Mouse (Mus musculus) skeletal muscle tissue, adult 2 months (tissue): ENCODE results near the gene Gpr27.

Experiments used
- DNase-seq: peaks from one replicate; pipeline ENCODE4 v3.0.0-alpha.2; 2012; ENCODE audit warnings: low read depth, low spot score

Gpr27 gene

DNA sequence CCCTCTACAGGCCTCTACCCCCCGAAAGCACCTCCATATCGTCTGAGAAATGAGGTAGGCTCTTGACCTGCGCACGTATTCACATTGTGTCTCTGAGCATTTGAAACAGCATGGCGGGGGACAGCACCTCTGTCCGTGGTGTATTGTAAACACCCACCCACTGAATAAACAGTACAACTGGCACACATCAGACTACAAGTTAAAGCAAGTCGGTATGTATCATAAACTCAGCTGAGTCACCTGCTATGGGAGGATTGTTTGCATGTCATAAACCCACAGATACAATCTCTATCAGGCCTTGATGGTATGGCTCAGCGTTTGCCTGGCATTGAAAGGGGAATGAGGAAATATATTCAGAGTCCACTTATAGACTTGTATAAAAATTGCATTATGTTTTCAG, 15.2 kb upstream of the Gpr27 start:
- DNase-seq = no peak

GRCm38 (mm10) chr6:99678108-99678507, 14.4 kb upstream of the Gpr27 start:
- no peak for DNase-seq

GRCm38 (mm10) chr6:99683974-99684373, 8.5 kb upstream of the Gpr27 start:
- no peak for DNase-seq

GRCm38 (mm10) chr6:99684899-99685298, 7.6 kb upstream of the Gpr27 start:
- DNase-seq = no peak

DNA sequence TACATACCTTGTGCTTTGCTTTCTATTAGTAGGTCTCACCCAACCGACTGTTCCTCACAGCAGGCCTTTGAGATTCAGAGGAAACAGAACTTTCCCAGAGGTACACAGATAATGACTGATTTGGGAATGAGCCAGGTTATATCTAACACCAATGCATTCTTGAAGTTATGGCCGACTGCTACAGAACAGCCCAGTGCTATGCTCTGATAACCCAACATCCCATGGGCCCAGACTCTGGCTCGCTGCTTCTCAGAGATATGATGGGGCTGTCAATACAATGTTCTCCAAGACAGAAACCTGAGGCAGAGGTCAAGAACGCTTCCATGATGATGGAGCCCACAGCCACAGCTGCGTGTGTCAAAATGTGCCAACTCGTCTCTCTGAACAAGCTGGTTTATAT, 4.0 kb upstream of the Gpr27 start:
- DNase-seq = no peak

- DNase-seq = no peak
These were observed 743 bp upstream of the Gpr27 start for GRCm38 (mm10) chr6:99691666-99692205.

- DNase-seq = no peak
These were observed 700 bp downstream of the Gpr27 start for GRCm38 (mm10) chr6:99692916-99693841.

DNA sequence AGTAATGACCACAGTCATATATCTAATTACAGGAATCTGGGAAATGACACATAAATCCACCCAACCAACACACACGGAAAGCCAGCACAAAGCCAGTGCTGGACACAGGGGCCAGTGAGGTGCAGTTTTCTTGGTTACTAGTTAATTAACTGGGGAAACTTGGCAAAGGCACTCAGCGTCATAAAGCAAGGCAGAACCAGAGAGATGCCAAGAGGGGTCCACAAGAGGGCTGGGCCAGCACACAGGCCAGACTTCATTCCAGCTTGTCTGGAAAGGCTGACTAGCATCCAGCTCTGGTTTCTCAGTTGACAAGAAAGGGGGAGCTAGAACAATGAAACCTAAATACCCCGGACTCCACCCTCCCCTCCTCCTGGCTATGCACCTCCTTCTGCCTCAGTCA, 8.0 kb downstream of the Gpr27 start:
- no peak for DNase-seq

DNA sequence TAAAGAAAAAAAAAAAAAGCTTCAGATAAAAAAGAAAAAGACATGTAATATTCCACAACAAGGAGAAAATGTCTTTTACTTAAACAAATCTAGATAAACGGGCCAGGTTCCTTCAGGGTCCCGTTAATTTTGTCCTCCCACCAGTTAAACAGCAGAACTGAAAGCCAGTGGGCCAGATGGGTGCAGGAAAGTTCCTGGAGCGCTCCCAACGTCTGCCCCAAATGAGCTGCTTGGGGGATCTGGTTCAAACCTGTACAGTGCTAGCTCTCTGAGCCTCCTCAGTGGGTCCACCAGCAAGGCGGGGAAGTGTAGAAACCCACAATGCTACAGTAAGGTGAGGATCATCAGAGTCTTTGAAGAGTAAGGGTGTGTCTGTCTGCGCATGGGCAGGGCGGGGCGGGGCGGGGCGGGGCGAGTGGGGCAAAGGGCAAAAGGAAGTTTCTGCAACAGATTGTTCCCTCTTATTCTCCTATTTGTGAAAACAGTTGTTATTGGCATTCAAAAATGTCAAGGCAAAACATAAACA, 19.2 kb downstream of the Gpr27 start:
- no peak for DNase-seq

DNA sequence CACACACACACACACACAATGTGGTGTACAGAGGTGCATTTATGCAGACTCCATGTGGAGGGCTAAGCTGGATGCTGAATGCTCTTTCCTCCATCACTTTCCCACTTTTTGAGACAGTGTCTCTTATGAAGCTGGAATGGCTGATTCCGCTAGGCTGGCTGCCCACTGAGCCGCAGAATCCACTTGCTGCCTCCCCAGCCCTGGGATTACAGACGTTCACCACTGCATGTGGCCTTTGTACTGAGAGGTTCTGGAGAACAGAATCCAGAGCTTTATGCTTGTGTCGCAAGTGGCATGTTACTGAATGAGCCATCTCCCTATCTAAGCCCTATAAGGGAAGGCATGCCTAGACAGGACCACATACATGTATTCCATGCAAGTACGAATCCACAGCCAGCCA, 20.8 kb downstream of the Gpr27 start:
- no peak for DNase-seq

DNA sequence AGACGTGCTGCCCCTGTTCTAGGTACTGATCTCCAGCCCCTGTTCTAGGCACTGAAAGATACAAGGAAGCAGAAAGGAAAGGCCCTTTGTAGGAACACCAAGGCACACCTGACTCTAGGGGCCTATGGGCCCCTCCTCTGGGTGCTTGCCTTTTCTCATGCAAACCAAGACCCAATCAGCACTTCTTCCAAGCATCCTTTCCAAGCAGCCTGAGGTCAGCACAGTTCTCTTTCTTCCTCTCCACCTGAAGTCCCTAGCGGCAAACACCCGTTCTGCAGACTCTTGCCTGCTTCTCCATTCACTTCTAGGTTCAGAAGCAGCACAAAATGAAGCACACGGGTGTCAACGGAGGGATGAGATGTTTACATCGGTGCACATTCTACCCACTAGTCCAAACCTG, 22.7 kb downstream of the Gpr27 start:
- DNase-seq = no peak

DNA sequence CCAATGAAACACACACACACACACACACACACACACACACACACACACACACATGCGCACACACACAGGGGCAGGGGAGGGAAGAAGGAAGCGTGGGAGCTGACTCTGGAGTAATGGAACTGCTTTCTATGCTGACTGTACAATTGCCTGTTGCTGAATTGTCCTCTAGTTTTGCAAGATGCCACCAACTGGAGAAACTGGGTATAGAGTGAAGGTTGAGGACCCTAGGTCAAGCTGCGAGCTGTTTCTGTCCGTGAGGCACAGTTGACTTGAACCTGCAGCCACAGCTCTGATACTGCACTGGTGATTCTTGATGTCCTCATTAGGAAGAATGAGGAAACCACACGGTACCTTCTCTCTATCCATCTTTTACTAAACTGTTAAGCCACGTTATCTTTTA, 23.4 kb downstream of the Gpr27 start:
- no peak for DNase-seq

DNA sequence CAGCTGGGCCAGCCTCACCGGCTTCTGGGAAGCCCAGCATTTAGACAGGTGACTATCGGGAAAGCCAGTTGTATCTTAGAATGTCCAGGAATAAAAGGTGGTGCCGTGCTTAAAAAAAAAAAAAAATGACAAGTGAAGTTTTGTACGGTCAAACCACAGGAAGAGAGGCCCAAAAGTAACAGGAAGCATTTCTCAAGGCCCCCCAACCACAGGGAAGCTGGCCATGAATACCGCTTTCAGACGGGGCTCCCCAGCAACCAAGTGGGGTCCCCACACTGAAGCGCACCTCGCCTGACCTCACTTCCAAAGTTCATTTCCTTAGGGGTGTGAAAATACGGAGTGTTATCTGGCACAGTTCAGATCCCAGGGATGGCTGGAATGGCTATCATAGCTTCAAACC, 28.6 kb downstream of the Gpr27 start:
- DNase-seq = no peak

GRCm38 (mm10) chr6:99722390-99722789, 29.9 kb downstream of the Gpr27 start:
- DNase-seq = no peak

GRCm38 (mm10) chr6:99725971-99726561, 33.6 kb downstream of the Gpr27 start, which contains the start of gene Prok2:
TSS of gene Prok2 (minus strand) at chr6:99726392.
- no peak for DNase-seq

DNA sequence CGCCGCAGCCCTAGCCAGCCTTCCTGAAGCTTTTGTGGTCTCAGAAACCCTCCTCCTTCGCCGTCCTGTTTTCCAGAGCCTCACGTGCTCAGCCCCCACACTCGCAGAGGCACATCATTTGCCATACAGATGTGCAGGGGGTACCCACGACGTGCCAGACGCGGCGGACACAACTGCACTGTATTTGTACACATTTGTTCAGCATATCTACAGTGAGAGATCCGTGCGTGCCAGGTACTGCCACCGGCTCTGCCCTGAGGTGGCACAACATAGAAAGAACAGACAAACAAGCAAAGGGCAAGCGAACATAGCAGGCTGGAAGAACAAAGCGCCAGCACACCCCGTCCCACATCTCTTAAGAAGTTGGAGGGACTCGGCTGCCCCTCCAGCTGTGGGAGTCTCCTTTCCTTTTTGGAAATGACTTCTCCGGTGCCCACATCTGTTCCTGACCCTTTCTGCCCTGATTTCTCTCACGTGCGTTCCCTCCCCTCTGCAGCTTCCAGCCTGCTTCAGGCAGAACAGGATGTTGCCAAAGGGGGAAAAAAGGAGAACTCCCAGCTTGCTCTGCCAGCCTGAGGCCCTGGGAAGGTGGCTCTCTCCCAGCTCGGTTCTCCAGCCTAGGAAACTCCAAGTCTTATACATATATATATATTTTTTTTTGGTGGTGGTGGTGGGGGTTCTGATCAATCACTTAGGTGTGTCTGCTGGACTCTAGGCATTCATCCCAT, 34.3 kb downstream of the Gpr27 start:
- no peak for DNase-seq

DNA sequence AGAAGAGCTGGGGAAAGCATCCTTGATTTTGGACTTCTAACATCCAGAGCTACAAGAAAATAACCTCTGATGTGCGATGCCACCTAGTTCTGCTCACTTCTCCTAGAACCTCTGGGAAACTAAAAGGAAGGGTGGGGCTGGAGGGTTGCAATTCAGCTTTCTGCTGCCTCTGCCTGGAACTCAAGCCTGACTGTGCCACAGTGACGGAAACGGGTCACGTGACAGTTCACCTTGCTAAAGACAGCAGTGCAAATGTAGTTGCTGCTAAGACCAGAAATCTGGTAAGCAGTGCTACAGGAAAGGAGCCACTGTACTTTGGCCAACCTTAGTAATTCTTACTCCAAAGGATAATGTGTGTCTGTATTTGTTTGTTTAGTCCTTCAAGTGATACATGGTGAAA, 37.4 kb downstream of the Gpr27 start:
- DNase-seq = no peak

GRCm38 (mm10) chr6:99731926-99732325, 39.4 kb downstream of the Gpr27 start:
- no peak for DNase-seq

DNA sequence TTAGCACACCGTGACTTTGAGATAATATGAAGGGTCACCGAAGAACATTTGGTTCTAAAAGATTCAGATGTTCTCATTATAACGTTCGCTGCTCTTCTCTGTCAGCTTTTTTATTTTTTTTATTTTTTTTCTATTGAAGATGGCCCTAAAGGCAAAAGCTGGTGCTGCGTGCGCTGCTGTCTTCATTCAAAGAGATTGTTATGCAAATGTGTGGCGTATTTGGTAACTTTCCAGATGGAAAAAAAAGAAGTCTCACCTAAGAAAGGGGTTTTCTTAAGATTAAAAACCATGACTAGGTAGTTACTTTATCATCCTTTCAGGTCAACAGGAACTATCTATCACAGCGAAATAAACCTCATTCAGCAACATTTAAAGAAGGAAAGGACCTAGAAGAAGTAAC, 40.2 kb downstream of the Gpr27 start:
- DNase-seq = no peak

DNA sequence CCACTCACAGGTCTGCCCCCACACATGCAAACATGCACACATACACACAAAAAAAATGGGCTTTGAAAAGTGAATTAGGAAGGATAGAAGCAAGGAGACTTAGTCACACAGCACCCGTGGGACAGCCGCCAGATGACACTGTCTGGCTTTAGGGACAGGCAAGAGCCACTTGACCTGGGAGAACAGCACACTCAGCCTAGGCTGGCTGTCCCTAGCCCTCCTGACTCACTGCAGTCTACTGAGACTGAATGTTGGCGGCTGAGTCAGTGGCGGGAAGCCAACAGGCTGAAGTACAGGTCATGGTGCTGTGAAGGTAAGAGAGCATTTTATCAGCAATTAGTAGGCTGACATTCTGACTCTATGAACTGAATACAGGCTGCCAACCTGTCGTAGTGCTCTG, 42.2 kb downstream of the Gpr27 start:
- no peak for DNase-seq

GRCm38 (mm10) chr6:99742866-99743265, 50.4 kb downstream of the Gpr27 start:
- no peak for DNase-seq
